Mouse (Mus musculus): ENCODE measurements around the gene Dlg1.
A peak's percentile ranks its signal among the peaks of the same experiment; 100 is the strongest.

The Dlg1 gene

GRCm38 (mm10) chr16:31866911-31867310 lies 203.7 kb downstream of the Dlg1 start:
- no peak for DNase-seq

- DNase-seq = no peak
These were observed 204.5 kb downstream of the Dlg1 start for GRCm38 (mm10) chr16:31867736-31868135.

GRCm38 (mm10) chr16:31873721-31874120 lies 210.5 kb downstream of the Dlg1 start:
- peak; percentile 72 for DNase-seq

GRCm38 (mm10) chr16:31875391-31875790 lies 212.1 kb downstream of the Dlg1 start:
- DNase-seq = peak; percentile 65

- peak; percentile 49 for DNase-seq
These were observed 213.1 kb downstream of the Dlg1 start for GRCm38 (mm10) chr16:31876386-31876785.

GRCm38 (mm10) chr16:31878052-31878451 lies 214.8 kb downstream of the Dlg1 start:
- peak; percentile 83 for DNase-seq

- peak; percentile 96 for DNase-seq
These were observed 215.5 kb downstream of the Dlg1 start, which contains the start of gene Meltf for GRCm38 (mm10) chr16:31878573-31879257. TSS of gene Meltf (plus strand) at chr16:31878810.

- no peak for DNase-seq
These were observed 217.1 kb downstream of the Dlg1 start for GRCm38 (mm10) chr16:31880146-31880840.

GRCm38 (mm10) chr16:31882381-31882908 lies 219.2 kb downstream of the Dlg1 start:
- DNase-seq = no peak

GRCm38 (mm10) chr16:31883302-31883701 lies 220.1 kb downstream of the Dlg1 start:
- DNase-seq = no peak

- no peak for DNase-seq
These were observed 220.7 kb downstream of the Dlg1 start for GRCm38 (mm10) chr16:31883902-31884301.

GRCm38 (mm10) chr16:31890907-31891306 lies 227.7 kb downstream of the Dlg1 start:
- no peak for DNase-seq

- DNase-seq = no peak
These were observed 230.3 kb downstream of the Dlg1 start for GRCm38 (mm10) chr16:31893396-31894141.

GRCm38 (mm10) chr16:31896971-31897774 lies 233.9 kb downstream of the Dlg1 start:
- no peak for DNase-seq

- DNase-seq = peak; percentile 89
These were observed 235.5 kb downstream of the Dlg1 start for GRCm38 (mm10) chr16:31898546-31899326.

GRCm38 (mm10) chr16:31901886-31902285 lies 238.6 kb downstream of the Dlg1 start:
- no peak for DNase-seq

GRCm38 (mm10) chr16:31903239-31903638 lies 240.0 kb downstream of the Dlg1 start:
- DNase-seq = no peak

- no peak for DNase-seq
These were observed 242.1 kb downstream of the Dlg1 start for GRCm38 (mm10) chr16:31905331-31905730.

- no peak for DNase-seq
These were observed 242.9 kb downstream of the Dlg1 start for GRCm38 (mm10) chr16:31905891-31906825.

- peak; percentile 95 for DNase-seq
These were observed 243.7 kb downstream of the Dlg1 start for GRCm38 (mm10) chr16:31906896-31907295.

All from heart, adult 11 months (tissue).